Mouse (Mus musculus) erythroblast, embryonic 14.5 days (primary cell): ENCODE results near the gene Cbfa2t2.

Source experiments
- GATA1 ChIP-seq: IDR thresholded peaks from 2 replicates; pipeline ENCODE4 v1.6.1; 2012; ENCODE audit warnings: low read length, inconsistent platforms, mixed read lengths
- TAL1 ChIP-seq: IDR thresholded peaks from 3 replicates; pipeline ENCODE4 v1.6.1; 2012; ENCODE audit warnings: low read length, inconsistent platforms, mixed read lengths

- TF ChIP-seq TAL1 (no peak), GATA1 (no peak)
These were observed 15.1 kb upstream of the Cbfa2t2 start for GRCm38 (mm10) chr2:154420942-154421731.
